Mouse (Mus musculus) T-cell, adult 2 months (primary cell): ENCODE results near the gene Trip12.
A peak's percentile ranks its signal among the peaks of the same experiment; 100 is the strongest.

Experiments used
- DNase-seq: peaks from one replicate; pipeline ENCODE4 v3.0.0; 2022; ENCODE audit warnings: low spot score

The Trip12 gene

DNA sequence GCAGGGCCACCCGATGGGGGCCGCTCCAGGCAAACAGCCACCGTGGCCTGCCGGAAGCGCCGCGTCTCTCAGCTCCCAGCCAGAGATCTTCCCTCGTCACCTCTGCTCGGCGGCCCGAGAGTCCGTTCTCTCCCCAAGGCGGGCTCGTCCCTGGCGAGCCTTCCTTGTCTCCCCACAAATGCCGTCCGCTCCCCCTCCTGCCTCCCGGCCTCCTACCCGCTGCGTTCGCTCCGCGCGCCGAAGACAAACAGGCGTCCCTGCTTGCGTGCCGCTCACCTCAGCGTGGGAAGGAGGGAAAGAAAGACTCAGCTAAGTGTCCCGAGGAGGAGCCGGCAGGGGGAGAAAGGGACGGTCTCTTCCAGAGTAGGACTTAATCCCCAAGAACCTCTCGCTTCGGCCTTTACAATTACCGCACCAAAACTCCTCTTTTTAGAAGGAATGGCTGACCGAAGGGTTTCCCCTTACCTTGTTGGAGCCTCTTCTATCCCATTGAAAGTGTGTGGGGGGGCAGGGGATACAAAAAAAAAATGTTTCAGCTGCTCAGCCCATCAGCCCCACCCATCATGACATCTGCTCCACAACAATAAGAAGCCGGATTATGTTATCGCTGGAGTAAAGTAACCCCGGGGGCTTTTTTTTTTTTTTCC lies at the start of gene Trip12:
Gene Trip12 (minus strand): TSS at position 499 of the 647 bp plus-strand sequence.
- no peak for DNase-seq

DNA sequence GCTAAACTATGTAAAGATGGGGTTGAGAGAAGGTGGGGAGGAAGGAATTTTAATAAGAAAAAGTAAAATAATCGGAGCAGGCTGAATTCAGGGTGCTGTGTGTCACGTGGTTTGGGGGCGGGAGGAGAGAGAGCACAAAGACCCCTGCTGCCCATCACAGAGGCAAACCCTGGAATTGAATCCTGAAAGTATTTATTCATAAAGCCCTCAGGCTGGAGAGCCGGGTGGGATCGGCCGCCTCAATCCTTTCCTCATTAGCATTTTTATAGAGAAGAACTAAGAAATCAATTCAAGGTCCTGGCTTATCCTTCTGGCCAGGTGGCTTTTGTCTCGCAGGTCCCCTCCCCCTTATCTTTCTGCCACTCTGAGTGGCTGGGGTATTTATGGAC lies 49.7 kb upstream of the Trip12 start:
- no peak for DNase-seq

DNA sequence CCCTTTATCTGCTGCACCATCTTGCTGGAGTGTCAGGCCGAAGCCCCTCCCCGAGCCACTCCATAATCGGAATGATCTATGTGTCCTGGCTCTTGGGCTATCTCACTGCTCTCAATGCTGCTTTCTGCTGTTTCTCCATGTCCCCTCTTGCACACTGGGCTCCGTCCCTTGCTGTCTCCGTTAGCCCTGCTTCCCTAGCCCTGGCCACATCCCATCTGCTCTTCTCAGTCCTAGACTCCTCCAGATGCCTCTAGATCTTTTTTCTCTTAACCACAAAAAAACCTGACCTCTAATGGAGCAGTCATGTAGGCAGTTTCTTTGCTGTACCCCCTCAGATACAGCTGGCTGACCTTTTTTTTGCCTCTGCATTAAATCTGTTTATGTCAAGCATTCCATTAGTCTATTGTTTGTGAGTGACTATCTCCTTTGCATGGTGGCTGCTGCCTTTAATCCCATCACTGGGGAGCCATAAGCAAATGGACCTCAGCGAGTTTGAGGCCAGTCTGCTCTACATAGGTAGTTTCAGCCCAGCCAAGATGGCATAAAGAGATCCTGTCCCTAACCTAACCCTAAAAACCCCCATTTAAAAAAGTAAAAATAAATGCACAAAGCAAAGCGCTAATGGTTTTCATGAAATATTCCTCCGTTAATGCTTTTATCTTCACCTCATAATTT lies 49.2 kb upstream of the Trip12 start:
- no peak for DNase-seq

GRCm38 (mm10) chr1:84885921-84886320 lies 45.6 kb upstream of the Trip12 start:
- DNase-seq: peak; percentile 1

DNA sequence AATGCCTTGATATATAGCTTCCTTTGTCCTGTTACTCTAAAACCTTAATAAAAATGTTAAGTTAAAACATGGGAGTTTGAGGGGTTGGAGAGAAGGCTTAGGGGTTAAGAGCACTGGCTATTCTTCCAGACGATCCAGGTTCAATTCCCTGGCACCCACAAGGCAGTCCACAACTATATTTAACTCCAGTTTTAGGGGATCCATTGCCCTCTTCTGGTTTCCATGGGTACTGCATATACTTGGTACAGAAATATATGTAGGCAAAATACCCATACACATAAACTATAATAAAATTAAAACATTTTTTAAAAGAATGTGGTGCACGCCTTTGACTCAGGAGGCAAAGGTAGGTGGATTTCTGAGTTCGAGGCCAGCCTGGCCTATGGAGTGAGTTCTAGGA lies 44.9 kb upstream of the Trip12 start:
- DNase-seq: no peak

DNA sequence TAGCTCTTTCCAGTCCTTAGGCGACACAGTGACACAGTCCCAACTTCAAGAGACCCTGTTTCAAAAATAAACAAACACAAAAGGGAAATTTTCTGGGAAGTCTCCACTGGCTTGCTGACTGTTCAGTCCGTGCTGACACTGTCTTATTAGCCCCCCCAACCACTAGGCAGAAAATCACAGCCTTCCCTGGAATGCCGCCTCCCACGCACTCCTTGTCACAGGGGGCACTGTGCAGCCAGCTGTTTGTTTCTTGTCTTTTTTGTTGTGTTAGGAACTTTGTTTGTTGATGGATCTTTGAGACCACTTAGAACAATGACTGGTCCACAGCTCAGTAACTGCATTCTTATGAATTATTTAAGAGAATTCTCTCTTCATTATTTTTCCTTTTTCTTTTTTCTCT lies 43.6 kb upstream of the Trip12 start:
- DNase-seq: no peak

GRCm38 (mm10) chr1:84882937-84883336 lies 42.6 kb upstream of the Trip12 start:
- DNase-seq: no peak

DNA sequence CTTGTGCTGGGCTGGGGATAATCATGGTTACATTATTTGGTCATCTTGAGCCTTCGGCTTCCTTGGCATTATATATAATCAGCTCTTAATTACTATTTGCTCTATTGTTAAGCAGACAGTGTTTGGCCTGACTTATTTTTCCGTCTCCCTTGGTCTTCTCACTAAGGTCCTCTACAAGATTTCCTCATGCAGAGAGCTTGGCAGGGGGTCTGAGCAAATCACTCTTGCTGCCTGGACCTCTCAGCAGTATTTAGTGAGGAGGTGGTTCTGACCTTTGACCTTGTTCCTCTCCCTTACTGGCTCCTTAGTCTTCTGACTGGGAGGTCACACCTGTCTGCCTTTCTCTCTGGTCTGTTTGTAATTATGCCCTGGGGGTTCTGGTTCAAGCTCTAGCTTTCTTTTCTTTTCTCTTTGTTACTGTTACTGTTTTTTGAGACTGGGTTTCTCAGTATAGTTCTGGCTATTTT lies 41.8 kb upstream of the Trip12 start:
- DNase-seq: no peak

DNA sequence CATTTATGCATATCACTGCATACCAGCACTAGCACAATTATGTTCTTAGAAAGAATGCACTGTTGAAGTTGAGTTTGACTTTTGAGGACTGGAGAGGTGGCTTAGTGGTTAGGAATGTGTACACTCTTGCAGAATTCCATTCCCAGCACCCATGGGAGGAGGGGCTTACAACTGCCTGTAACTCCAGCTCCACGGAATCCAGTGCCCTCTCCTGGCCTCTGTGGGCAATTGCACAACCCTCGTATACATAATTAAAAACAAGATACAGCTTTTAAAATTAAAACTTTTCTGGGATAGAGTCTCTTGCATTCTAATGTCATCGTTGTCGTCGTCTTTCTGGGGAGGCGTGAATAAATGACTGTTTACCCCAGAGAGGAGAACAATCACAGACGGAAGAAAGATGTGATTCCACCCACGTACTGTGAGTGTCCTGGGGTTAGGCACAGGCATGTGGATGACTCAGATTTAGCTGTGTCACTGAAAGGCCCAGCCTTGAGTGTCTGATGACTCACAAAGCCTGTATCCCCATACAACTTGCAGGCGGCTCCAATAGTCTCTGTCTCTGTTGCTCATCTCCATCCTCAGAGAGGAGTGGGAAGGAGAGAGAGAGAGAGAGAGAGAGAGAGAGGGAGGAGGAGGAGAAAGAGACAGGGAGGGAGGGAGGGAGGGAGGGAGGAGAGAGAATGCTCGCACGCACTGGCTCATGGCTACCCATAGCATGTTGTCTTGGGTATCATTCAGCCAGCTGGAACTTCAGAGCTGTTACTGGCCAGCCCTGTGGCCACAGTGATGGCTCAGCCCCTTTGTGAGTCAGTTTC lies 41.1 kb upstream of the Trip12 start:
- DNase-seq: no peak

DNA sequence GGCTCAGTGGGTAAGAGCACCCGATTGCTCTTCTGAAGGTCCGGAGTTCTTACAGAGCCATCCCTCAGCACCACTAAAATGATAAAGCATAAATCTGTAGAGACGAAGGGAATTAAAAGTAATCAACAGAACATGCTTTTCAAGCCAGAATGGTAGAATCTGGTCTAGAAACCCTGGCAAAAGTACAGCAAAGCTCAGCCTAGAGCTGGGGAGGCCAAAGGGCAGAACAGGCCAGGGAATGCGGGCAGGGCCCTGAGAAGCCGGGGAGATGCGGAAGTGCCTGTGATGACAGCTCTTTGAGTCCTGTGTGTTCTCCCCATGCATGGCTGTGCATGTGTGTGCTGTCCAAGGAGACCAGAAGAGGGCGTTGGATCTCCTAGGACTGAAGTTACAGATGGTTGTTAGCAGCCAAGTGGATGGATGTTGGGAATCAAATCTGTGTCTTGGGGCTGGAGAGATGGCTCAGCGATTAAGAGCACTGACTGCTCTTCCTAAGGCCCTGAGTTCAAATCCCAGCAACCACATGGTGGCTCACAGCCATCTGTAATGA lies 39.3 kb upstream of the Trip12 start:
- no peak for DNase-seq

DNA sequence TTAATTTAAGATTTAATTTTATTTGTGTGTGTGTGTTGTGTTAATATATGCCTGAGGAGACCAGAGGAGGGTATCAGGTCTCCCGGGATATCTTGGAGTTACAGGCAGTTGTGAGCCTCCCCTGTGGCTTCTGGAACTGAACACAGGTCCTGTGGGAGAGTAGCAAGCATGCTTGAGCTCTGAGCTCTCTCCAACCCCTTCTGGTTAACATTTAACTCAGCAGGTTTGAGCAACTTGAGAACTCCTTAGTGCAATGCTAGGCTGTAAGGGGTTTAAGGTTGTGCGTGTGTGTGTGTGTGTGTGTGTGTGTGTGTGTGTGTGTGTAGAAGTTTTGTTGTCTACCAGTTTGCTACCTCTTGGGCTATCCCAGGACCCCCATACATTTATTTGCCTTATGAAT lies 37.3 kb upstream of the Trip12 start:
- no peak for DNase-seq

DNA sequence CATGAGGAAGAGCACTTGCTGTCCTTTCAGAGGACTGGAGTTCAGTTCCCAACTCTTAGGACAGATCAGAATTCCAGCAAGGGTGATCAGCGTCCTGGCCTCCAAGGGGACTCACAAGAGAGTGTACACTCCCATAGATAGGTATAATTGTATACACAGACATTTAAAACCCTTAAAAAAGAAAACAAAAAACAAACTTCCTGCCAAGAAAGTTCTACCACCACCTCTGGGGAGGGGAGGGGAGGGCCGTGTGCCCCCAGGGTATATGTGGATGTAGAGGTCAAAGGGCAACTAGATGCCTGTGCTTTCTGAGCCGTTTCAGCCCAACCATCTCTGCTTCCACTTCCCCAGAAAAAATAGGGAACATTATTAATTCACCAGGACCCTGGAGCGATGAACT lies 32.6 kb upstream of the Trip12 start:
- DNase-seq: no peak

- no peak for DNase-seq
Measured at GRCm38 (mm10) chr1:84872105-84872504, 31.8 kb upstream of the Trip12 start.

GRCm38 (mm10) chr1:84871131-84871530 lies 30.8 kb upstream of the Trip12 start:
- no peak for DNase-seq

- no peak for DNase-seq
Measured at GRCm38 (mm10) chr1:84869498-84869897, 29.2 kb upstream of the Trip12 start.

GRCm38 (mm10) chr1:84868841-84869240 lies 28.5 kb upstream of the Trip12 start:
- no peak for DNase-seq

DNA sequence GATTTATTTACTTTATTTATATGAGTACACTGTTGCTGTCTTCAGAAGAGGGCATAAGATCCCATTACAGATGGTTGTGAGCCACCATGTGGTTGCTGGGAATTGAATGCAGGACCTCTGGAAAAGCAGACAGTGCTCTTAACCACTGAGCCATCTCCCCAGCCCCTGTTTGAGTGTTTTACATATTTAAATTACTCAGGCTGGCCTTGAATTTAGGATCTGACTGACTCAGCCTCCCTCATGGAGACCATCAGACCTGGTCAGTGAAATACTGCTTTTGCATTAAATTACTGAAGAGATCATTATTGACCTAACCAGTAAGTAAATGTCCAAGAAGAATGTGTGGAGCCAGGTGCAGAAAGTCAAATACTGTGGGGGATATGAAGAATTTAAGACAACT lies 28.0 kb upstream of the Trip12 start:
- DNase-seq: no peak

DNA sequence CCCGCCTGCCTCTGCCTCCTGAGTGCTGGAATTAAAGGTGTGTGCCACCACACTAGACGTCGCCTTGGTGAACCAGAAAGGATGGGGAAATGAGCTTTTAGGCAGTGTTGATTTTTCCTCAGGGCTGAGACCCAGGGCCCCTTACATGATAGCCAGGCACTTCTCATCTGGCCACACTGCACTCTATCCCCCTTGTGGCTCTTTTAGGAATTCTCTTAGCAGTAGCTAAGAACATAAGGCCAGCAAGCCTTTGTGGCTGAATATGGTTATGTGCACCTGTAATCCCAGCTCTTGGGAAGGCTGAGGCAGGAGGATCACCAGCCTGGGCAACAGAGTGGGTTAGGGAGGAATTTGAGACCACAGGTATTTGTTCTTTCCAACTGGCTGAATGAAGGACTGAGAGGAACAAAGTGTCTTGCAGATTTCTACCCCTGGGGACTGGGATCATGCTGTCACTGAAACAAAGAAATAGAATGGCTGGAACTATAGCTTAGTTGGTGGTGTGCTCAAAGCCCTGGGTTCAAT lies 26.5 kb upstream of the Trip12 start:
- DNase-seq: no peak

- no peak for DNase-seq
Measured at GRCm38 (mm10) chr1:84866231-84866630, 25.9 kb upstream of the Trip12 start.

GRCm38 (mm10) chr1:84864645-84865044 lies 24.3 kb upstream of the Trip12 start:
- no peak for DNase-seq

DNA sequence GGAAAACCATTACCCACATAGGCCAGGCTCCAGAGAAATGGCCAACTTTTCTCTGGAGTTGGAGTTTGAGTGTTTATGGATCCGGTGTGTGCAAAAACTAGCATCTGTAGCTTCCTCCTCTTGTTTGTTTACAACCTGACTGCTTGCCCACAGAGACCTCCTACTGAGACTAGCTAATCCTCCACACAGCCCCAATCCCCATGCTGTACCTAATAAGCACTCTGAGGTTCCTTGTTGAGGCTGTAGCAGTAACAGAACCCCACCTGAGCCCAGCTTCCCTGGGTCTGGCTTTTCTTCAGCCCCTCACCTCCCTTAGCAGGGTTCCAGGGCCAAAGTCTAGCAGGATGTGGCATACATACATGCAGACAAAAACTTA lies 20.9 kb upstream of the Trip12 start:
- DNase-seq: no peak
